8 mouse cellular contexts compared by ENCODE assay signal in the genomic region with DNA sequence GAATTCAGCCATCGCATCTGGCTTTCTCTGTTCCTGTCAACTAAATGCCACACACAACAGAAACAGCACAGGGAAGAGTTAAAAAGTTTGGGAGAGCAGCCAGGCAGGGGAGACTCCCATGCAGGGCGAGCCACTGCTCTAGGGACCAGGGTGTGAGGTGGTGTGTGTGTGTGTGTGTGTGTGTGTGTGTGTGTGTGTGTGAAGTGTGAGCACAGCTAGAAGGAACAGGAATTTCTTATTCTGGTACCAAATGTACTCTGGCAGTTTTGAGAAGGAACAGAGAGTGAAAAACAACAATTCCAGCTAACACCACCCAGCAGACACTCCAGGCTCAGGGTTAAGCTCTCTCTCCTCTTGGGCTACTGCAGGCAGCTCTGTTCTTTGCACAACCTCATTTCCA.
A peak's percentile ranks its signal among the peaks of the same experiment; 100 is the strongest.
DNase-seq lines count a peak whose midpoint lies in the region; ATAC-seq lines count a peak whose summit lies in the region.

No protein-coding gene starts in this region.

- 36% methylated on average over 2 of the region's 2 CpGs for WGBS in kidney, embryonic 14.5 days

- H3K9me3 ChIP-seq in kidney, embryonic 14.5 days (ENCODE audit: control insufficient read depth, low read length): no peaks in the 10 kb centered on the region

- ATAC-seq in kidney, embryonic 14.5 days (ENCODE audit: low FRiP score, low TSS enrichment): peak; percentile 14; the same call in 1 of the 2 replicates
- no peak for ATAC-seq in megakaryocyte-erythroid progenitor cell, adult 5-6 weeks (replicated peaks; ENCODE audit: low FRiP score, low TSS enrichment, poor library complexity, severe bottlenecking)

- H3K4me3 ChIP-seq in kidney, embryonic 14.5 days (ENCODE audit: low read length): no peak overlapping the region

- H3K27me3 ChIP-seq in kidney, embryonic 14.5 days (ENCODE audit: control insufficient read depth, insufficient read depth, low read length): no peaks in the 10 kb centered on the region

- H3K27ac ChIP-seq in kidney, embryonic 14.5 days (ENCODE audit: low read depth, low read length): no peak overlapping the region

- H3K36me3 ChIP-seq in kidney, embryonic 14.5 days (ENCODE audit: control insufficient read depth, insufficient read depth, low read length): peaks cover 3% of the 10 kb centered on the region; the same call in 1 of the 2 replicates

- H3K4me1 ChIP-seq in kidney, embryonic 14.5 days (ENCODE audit: control insufficient read depth, insufficient read depth, low read length): no peaks in the 10 kb centered on the region; the same call in 1 of the 2 replicates

- peak; percentile 35 to 69 for DNase-seq in layer of hippocampus, postnatal 14 days (ENCODE audit: low spot score in 2 of 2)
- no peak for DNase-seq in layer of hippocampus, adult 9-10 months (ENCODE audit: low spot score)
- DNase-seq in cerebellum, postnatal 10 days: peak; percentile 71 to 77
- DNase-seq in gastrocnemius, postnatal 10 days: peak; percentile 43
- DNase-seq in lung, postnatal 25 days (ENCODE audit: low spot score): peak; percentile 78
- DNase-seq in spleen, adult 18-20 months: no peak

- H3K4me2 ChIP-seq in kidney, embryonic 14.5 days (replicated peaks; ENCODE audit: low read depth, low read length): no peak overlapping the region

- no peak overlapping the region for H3K9ac ChIP-seq in kidney, embryonic 14.5 days (ENCODE audit: low read depth, low read length)

Comparison
In these comparisons a context has a peak if more than half of its experiments do, and no peak if none do; other contexts are left out.
1. DNase-seq: peak in layer of hippocampus, postnatal 14 days (2 of 2), cerebellum, postnatal 10 days (2 of 2), gastrocnemius, postnatal 10 days (single experiment) and lung, postnatal 25 days (single experiment); none in layer of hippocampus, adult 9-10 months (single experiment) and spleen, adult 18-20 months (0 of 2).